Mouse (Mus musculus) neural tube, embryonic 14.5 days (tissue): ENCODE data around the gene Zfp879. TPM values are rescaled to one million over a fixed set of nuclear protein-coding genes. Genes with fewer than 3 reads are reported as not detected.
A peak's percentile ranks its signal among the peaks of the same experiment; 100 is the strongest.

ENCODE experiments used
- ATAC-seq: fragments of 200-750 bp; cut with Nextera tagmentation; 2 replicates; pipeline ENCODE4 v1.8.0; 2017; ENCODE audit warnings: low read depth, mild to moderate bottlenecking, moderate TSS enrichment, moderate library complexity
- H3K27ac ChIP-seq: fragments of 300-500 bp; sonication (generic); 2 replicates; pipeline ENCODE4 v1.5.1; 2014; ENCODE audit warnings: low read depth, mild to moderate bottlenecking, control low read depth, low read length, moderate library complexity, mixed read lengths
- H3K27me3 ChIP-seq: fragments of 300-500 bp; sonication (generic); 2 replicates; pipeline ENCODE4 v1.6.1; 2014; ENCODE audit warnings: low read length; ENCODE audit not compliant: control insufficient read depth, insufficient read depth
- H3K36me3 ChIP-seq: fragments of 300-500 bp; sonication (generic); 2 replicates; pipeline ENCODE4 v1.6.1; 2014; ENCODE audit warnings: low read length, mixed read lengths; ENCODE audit not compliant: control insufficient read depth, insufficient read depth
- H3K4me1 ChIP-seq: fragments of 300-500 bp; sonication (generic); 2 replicates; pipeline ENCODE4 v1.6.1; 2014; ENCODE audit warnings: low read length; ENCODE audit not compliant: control insufficient read depth, insufficient read depth
- H3K4me2 ChIP-seq: fragments of 300-500 bp; sonication (generic); 2 replicates; pipeline ENCODE4 v1.6.1; 2014; ENCODE audit warnings: mild to moderate bottlenecking, low read depth, low read length, control low read depth
- H3K4me3 ChIP-seq: fragments of 300-500 bp; sonication (generic); 2 replicates; pipeline ENCODE4 v1.5.1; 2014; ENCODE audit warnings: low read depth, low read length, control low read depth, mixed read lengths
- H3K9ac ChIP-seq: fragments of 300-500 bp; sonication (generic); replicated peaks from 2 replicates; pipeline ENCODE4 v1.6.1; 2014; ENCODE audit warnings: low read depth, mild to moderate bottlenecking, control low read depth, low read length, mixed read lengths
- H3K9me3 ChIP-seq: fragments of 300-500 bp; sonication (generic); 2 replicates; pipeline ENCODE4 v1.6.1; 2016; ENCODE audit warnings: low read length; ENCODE audit not compliant: control insufficient read depth
- WGBS: fragments of 180-500 bp; shearing (Covaris S2); extraction: QIAGEN DNeasy Blood & Tissue Kit; methylation state at CpG from one replicate; pipeline ENCODE4 v1.1.7; 2014; 5-methylcytosine and 5-hydroxymethylcytosine counted together
- polyA plus RNA-seq: library from polyadenylated mRNA; unstranded; fragments of >200 nt; fragmentation: Nextera tagmentation; extraction: Ambion mirVana; gene quantifications from 2 replicates; pipeline ENCODE4 v1.2.1, GENCODE M21; 2014

Zfp879 gene
- polyA plus RNA-seq, 1 experiment from 2014 or later: 1.4 TPM

- peaks cover 37% of the 10 kb centered on the region for H3K27me3 ChIP-seq
Observed at GRCm38 (mm10) chr11:50849310-50849709, 8.0 kb upstream of the Zfp879 start.

GRCm38 (mm10) chr11:50848520-50849137, 7.3 kb upstream of the Zfp879 start:
- Histone ChIP-seq H3K9me3 (no peaks in the 10 kb centered on the region), H3K9ac (no peak overlapping the region), H3K4me2 (no peak overlapping the region), H3K36me3 (no peaks in the 10 kb centered on the region), H3K27me3 (peaks cover 37% of the 10 kb centered on the region), H3K27ac (no peak overlapping the region), H3K4me1 (peaks cover 10% of the 10 kb centered on the region; the same call in 1 of the 2 replicates), H3K4me3 (no peak overlapping the region)
- no peak for ATAC-seq
- WGBS: 38% methylated on average over 3 of the region's 3 CpGs

More at GRCm38 (mm10) chr11:50849310-50849709, 8.0 kb upstream of the Zfp879 start:
- 9% methylated on average over 10 of the region's 10 CpGs for WGBS
- ATAC-seq: no peak
- H3K4me3 ChIP-seq: no peak overlapping the region
- no peak overlapping the region for H3K27ac ChIP-seq
- H3K4me2 ChIP-seq: no peak overlapping the region
- H3K4me1 ChIP-seq: peaks cover 10% of the 10 kb centered on the region; the same call in 1 of the 2 replicates
- no peak overlapping the region for H3K9ac ChIP-seq
- no peaks in the 10 kb centered on the region for H3K36me3 ChIP-seq
- H3K9me3 ChIP-seq: no peaks in the 10 kb centered on the region

GRCm38 (mm10) chr11:50847047-50847446, 5.7 kb upstream of the Zfp879 start:
- no peak for ATAC-seq
- 67% methylated on average over 5 of the region's 5 CpGs for WGBS
- Histone ChIP-seq H3K9me3 (no peaks in the 10 kb centered on the region), H3K27ac (no peak overlapping the region), H3K36me3 (no peaks in the 10 kb centered on the region), H3K4me2 (no peak overlapping the region), H3K9ac (no peak overlapping the region), H3K27me3 (peaks cover 31% of the 10 kb centered on the region), H3K4me3 (no peak overlapping the region), H3K4me1 (peaks cover 10% of the 10 kb centered on the region; the same call in 1 of the 2 replicates)

- Histone ChIP-seq H3K27me3 (peaks cover 23% of the 10 kb centered on the region), H3K36me3 (no peaks in the 10 kb centered on the region), H3K9ac (no peak overlapping the region), H3K9me3 (no peaks in the 10 kb centered on the region), H3K4me2 (no peak overlapping the region), H3K4me1 (peaks cover 2% of the 10 kb centered on the region; the same call in 1 of the 2 replicates), H3K4me3 (no peak overlapping the region), H3K27ac (no peak overlapping the region)
- no peak for ATAC-seq
- 94% methylated on average over 3 of the region's 3 CpGs for WGBS
Observed at GRCm38 (mm10) chr11:50845951-50846350, 4.6 kb upstream of the Zfp879 start.

- H3K9ac ChIP-seq: no peak overlapping the region
Observed at GRCm38 (mm10) chr11:50835727-50836126, 5.6 kb downstream of the Zfp879 start.

GRCm38 (mm10) chr11:50827010-50827953, 14.1 kb downstream of the Zfp879 start, which contains the start of gene Zfp354c:
TSS of gene Zfp354c (minus strand) at chr11:50827724.
- Histone ChIP-seq H3K9ac (peak within 1 kb of the TSS; percentile 83), H3K9me3 (0 out of 2 replicates have a peak, but pooled peaks cover under 1% of the 10 kb centered on the region), H3K27ac (peak within 1 kb of the TSS; percentile 60; the same call in 1 of the 2 replicates), H3K4me2 (peak within 1 kb of the TSS; percentile 81), H3K36me3 (peaks cover 28% of the 10 kb centered on the region; the same call in 1 of the 2 replicates), H3K4me1 (peaks cover 7% of the 10 kb centered on the region; the same call in 1 of the 2 replicates), H3K27me3 (no peaks in the 10 kb centered on the region), H3K4me3 (peak within 1 kb of the TSS; percentile 83)
- WGBS: 2% methylated on average over 45 of the region's 45 CpGs
- peak; percentile 98 for ATAC-seq

More at GRCm38 (mm10) chr11:50835727-50836126, 5.6 kb downstream of the Zfp879 start:
- no peak overlapping the region for H3K4me3 ChIP-seq
- H3K36me3 ChIP-seq: no peaks in the 10 kb centered on the region
- WGBS: 87% methylated on average over 4 of the region's 4 CpGs
- H3K4me2 ChIP-seq: no peak overlapping the region
- ATAC-seq: no peak
- H3K27me3 ChIP-seq: no peaks in the 10 kb centered on the region
- peaks cover 9% of the 10 kb centered on the region for H3K9me3 ChIP-seq
- H3K27ac ChIP-seq: no peak overlapping the region
- H3K4me1 ChIP-seq: no peaks in the 10 kb centered on the region

- Histone ChIP-seq H3K27ac (no peak overlapping the region), H3K36me3 (peaks cover 32% of the 10 kb centered on the region; the same call in 1 of the 2 replicates), H3K4me3 (peak overlapping the region; percentile 83), H3K9me3 (no peaks in the 10 kb centered on the region), H3K27me3 (no peaks in the 10 kb centered on the region), H3K4me2 (peak overlapping the region; percentile 81), H3K4me1 (peaks cover 7% of the 10 kb centered on the region; the same call in 1 of the 2 replicates), H3K9ac (no peak overlapping the region)
- ATAC-seq: no peak
- WGBS: 56% methylated on average over 2 of the region's 2 CpGs
Observed at GRCm38 (mm10) chr11:50826214-50826613, 15.1 kb downstream of the Zfp879 start.

- Histone ChIP-seq H3K9ac (no peak overlapping the region), H3K9me3 (peaks cover 27% of the 10 kb centered on the region), H3K27me3 (no peaks in the 10 kb centered on the region), H3K4me1 (no peaks in the 10 kb centered on the region), H3K36me3 (peaks cover 69% of the 10 kb centered on the region), H3K4me3 (no peak overlapping the region), H3K4me2 (no peak overlapping the region), H3K27ac (no peak overlapping the region)
- ATAC-seq: no peak
- WGBS: 99% methylated on average over 4 of the region's 4 CpGs
Observed at GRCm38 (mm10) chr11:50814233-50814632, 27.1 kb downstream of the Zfp879 start.
